ENCODE assay signal across 8 mouse cellular contexts in genomic region chr2:70661715-70662495, GRCm38 (mm10). TPM values are rescaled to one million over a fixed set of nuclear protein-coding genes. Genes with fewer than 3 reads are reported as not detected.
DNase-seq lines count a peak whose midpoint lies in the region; ATAC-seq and TF ChIP-seq lines count a peak whose summit lies in the region.

Gene Gm26558, minus strand, starts transcription at chr2:70662108.

- peak within 1 kb of the TSS; percentile 90 for H3K27ac ChIP-seq in hindbrain, embryonic 12.5 days
- peak within 1 kb of the TSS; percentile 85 for H3K27ac ChIP-seq in liver, embryonic 16.5 days (ENCODE audit: low read length)
- H3K27ac ChIP-seq in small intestine, adult 2 months (ENCODE audit: insufficient read depth, low read depth, low read length) = peak within 1 kb of the TSS; percentile 86

- peak within 1 kb of the TSS; percentile 93 for H3K9ac ChIP-seq in hindbrain, embryonic 12.5 days
- H3K9ac ChIP-seq in liver, embryonic 16.5 days (ENCODE audit: low read depth, low read length) = peak within 1 kb of the TSS; percentile 92

- H3K27me3 ChIP-seq in hindbrain, embryonic 12.5 days = no peaks in the 10 kb centered on the region
- H3K27me3 ChIP-seq in liver, embryonic 16.5 days (ENCODE audit: control insufficient read depth, insufficient read depth, low read depth, low read length) = no peaks in the 10 kb centered on the region
- H3K27me3 ChIP-seq in small intestine, adult 2 months (ENCODE audit: control insufficient read depth, insufficient read depth, low read length) = no peaks in the 10 kb centered on the region

- TF ChIP-seq CTCF in small intestine, adult 2 months (IDR thresholded peaks at IDR 0.05; ENCODE audit: extremely low read depth, insufficient read length, insufficient replicate concordance, low read depth, low read length) = no peak

- H3K4me2 ChIP-seq in hindbrain, embryonic 12.5 days (replicated peaks) = peak within 1 kb of the TSS; percentile 69
- H3K4me2 ChIP-seq in liver, embryonic 16.5 days (ENCODE audit: low read depth, low read length) = peak within 1 kb of the TSS; percentile 86

- ATAC-seq in hindbrain, embryonic 12.5 days (ENCODE audit: low FRiP score) = peak; percentile 85; the same call in 1 of the 2 replicates
- ATAC-seq in liver, embryonic 16.5 days (ENCODE audit: low read depth) = peak; percentile 64

- peak; percentile 42 for DNase-seq in layer of hippocampus, adult 9-11 months
- DNase-seq in layer of hippocampus, postnatal 36 days = no peak
- DNase-seq in MEL-GATA-1-ER (ENCODE audit: extremely low read depth, low read depth) = peak; percentile 15
- peak; percentile 20 for DNase-seq in embryo, embryonic 11.5 days (ENCODE audit: low read depth, low spot score)
- DNase-seq in urinary bladder, postnatal 25 days (ENCODE audit: low spot score) = no peak

- under 1% methylated on average over 54 of the region's 54 CpGs for WGBS in hindbrain, embryonic 12.5 days
- WGBS in liver, embryonic 16.5 days (ENCODE audit: insufficient replicate concordance) = 0% methylated on average over 53 of the region's 54 CpGs
- under 1% methylated on average over 54 of the region's 54 CpGs for WGBS in small intestine, adult 2 months

- H3K4me3 ChIP-seq in hindbrain, embryonic 12.5 days = peak within 1 kb of the TSS; percentile 95
- peak within 1 kb of the TSS; percentile 85 for H3K4me3 ChIP-seq in liver, embryonic 16.5 days (ENCODE audit: low read depth, low read length)
- peak within 1 kb of the TSS; percentile 89 for H3K4me3 ChIP-seq in small intestine, adult 2 months (ENCODE audit: low read depth, low read length)

- no peaks in the 10 kb centered on the region for H3K9me3 ChIP-seq in hindbrain, embryonic 12.5 days (replicated peaks)
- H3K9me3 ChIP-seq in liver, embryonic 16.5 days (replicated peaks; ENCODE audit: control insufficient read depth, low read length) = no peaks in the 10 kb centered on the region

- TF ChIP-seq POLR2A in small intestine, adult 2 months (IDR thresholded peaks at IDR 0.05; ENCODE audit: low read depth, low read length) = no peak

- H3K36me3 ChIP-seq in hindbrain, embryonic 12.5 days = no peaks in the 10 kb centered on the region
- H3K36me3 ChIP-seq in liver, embryonic 16.5 days (ENCODE audit: control insufficient read depth, insufficient read depth) = no peaks in the 10 kb centered on the region
- peaks cover 3% of the 10 kb centered on the region; the same call in 1 of the 2 replicates for H3K36me3 ChIP-seq in small intestine, adult 2 months (ENCODE audit: control insufficient read depth, insufficient read depth, low read length)

- peaks cover 15% of the 10 kb centered on the region for H3K4me1 ChIP-seq in hindbrain, embryonic 12.5 days
- H3K4me1 ChIP-seq in liver, embryonic 16.5 days (ENCODE audit: control insufficient read depth, low read depth, low read length) = peaks cover 15% of the 10 kb centered on the region
- H3K4me1 ChIP-seq in small intestine, adult 2 months (ENCODE audit: control insufficient read depth, insufficient read depth, insufficient read length, low read length) = peaks cover 12% of the 10 kb centered on the region; the same call in 1 of the 2 replicates

RNA-seq across cellular contexts. Expression of gene Gm26558, which starts in this region (rescaled TPM):
- not detected for total RNA-seq in layer of hippocampus, postnatal 36 days (2021)
- 4.4 and 5.0 TPM in 2 replicates for polyA plus RNA-seq in hindbrain, embryonic 12.5 days (2016; fragmentation: Nextera tagmentation; extraction: Ambion mirVana)
- polyA plus RNA-seq in liver, embryonic 16.5 days (2015; fragmentation: Nextera tagmentation; extraction: Ambion mirVana) = 0.76 and 0.87 TPM in 2 replicates
- polyA plus RNA-seq in small intestine, adult 2 months (2012; rRNA removed) = 0.36 and 0.58 TPM in 2 replicates

Comparison
In these comparisons a context has a peak if more than half of its experiments do, and no peak if none do; other contexts are left out.
1. DNase-seq: peak in layer of hippocampus, adult 9-11 months (single experiment), MEL-GATA-1-ER (single experiment) and embryo, embryonic 11.5 days (single experiment); none in layer of hippocampus, postnatal 36 days (0 of 2) and urinary bladder, postnatal 25 days (single experiment).
2. Peak in ATAC-seq, H3K4me3 ChIP-seq, H3K27ac ChIP-seq, H3K9ac ChIP-seq and H3K4me2 ChIP-seq in liver, embryonic 16.5 days; RNA of the gene not detected or under 1 TPM.
3. Peak in every context shown above with its lines, with median percentiles within 50 percentile points of each other: H3K27ac ChIP-seq and H3K4me3 ChIP-seq.